Mouse (Mus musculus) liver, postnatal 0 days (tissue): ENCODE results near the gene Edn1. TPM values are rescaled to one million over a fixed set of nuclear protein-coding genes. Genes with fewer than 3 reads are reported as not detected.

ENCODE experiments used
- ATAC-seq: fragments of 200-750 bp; cut with Nextera tagmentation; 2 replicates; pipeline ENCODE4 v1.8.0; 2017; ENCODE audit warnings: mild to moderate bottlenecking, moderate library complexity
- DNase-seq: peaks from one replicate; pipeline ENCODE4 v3.0.0-alpha.2; 2016
- H3K27ac ChIP-seq: fragments of 300-500 bp; sonication (generic); 2 replicates; pipeline ENCODE4 v1.5.1; 2014; ENCODE audit warnings: antibody characterized with exemption, moderate library complexity, mild to moderate bottlenecking, low read depth
- H3K27me3 ChIP-seq: fragments of 300-500 bp; sonication (generic); 2 replicates; pipeline ENCODE4 v1.6.1; 2014; ENCODE audit warnings: low read length, control low read depth, mixed read lengths; ENCODE audit not compliant: insufficient read depth
- H3K36me3 ChIP-seq: fragments of 300-500 bp; sonication (generic); replicated peaks from 2 replicates; pipeline ENCODE4 v1.6.1; 2014; ENCODE audit warnings: mild to moderate bottlenecking, control low read depth, low read length, moderate library complexity, mixed read lengths; ENCODE audit not compliant: insufficient read depth
- H3K4me1 ChIP-seq: fragments of 300-500 bp; sonication (generic); 2 replicates; pipeline ENCODE4 v1.6.1; 2014; ENCODE audit warnings: antibody characterized with exemption, mild to moderate bottlenecking, control low read depth; ENCODE audit not compliant: insufficient read depth
- H3K4me2 ChIP-seq: fragments of 300-500 bp; sonication (generic); 2 replicates; pipeline ENCODE4 v1.6.1; 2014; ENCODE audit warnings: low read depth, mild to moderate bottlenecking, low read length, moderate library complexity, mixed read lengths
- H3K4me3 ChIP-seq: fragments of 300-500 bp; sonication (generic); 2 replicates; pipeline ENCODE4 v1.5.1; 2014; ENCODE audit warnings: low read depth, low read length
- H3K9ac ChIP-seq: fragments of 300-500 bp; sonication (generic); replicated peaks from 2 replicates; pipeline ENCODE4 v1.6.1; 2014; ENCODE audit warnings: mild to moderate bottlenecking, moderate library complexity
- H3K9me3 ChIP-seq: fragments of 300-500 bp; sonication (generic); 2 replicates; pipeline ENCODE4 v1.6.1; 2016; ENCODE audit warnings: mild to moderate bottlenecking, control low read depth, low read length, mixed read lengths
- CTCF ChIP-seq: sonication (generic); IDR thresholded peaks from 2 replicates; pipeline ENCODE4 v1.5.1; 2016; ENCODE audit warnings: antibody characterized with exemption, low read depth
- EP300 ChIP-seq: IDR thresholded peaks from 2 replicates; pipeline ENCODE4 v1.6.1; 2016; ENCODE audit warnings: antibody characterized with exemption, low read depth, mild to moderate bottlenecking
- WGBS: fragments of 180-500 bp; shearing (Covaris S2); extraction: QIAGEN DNeasy Blood & Tissue Kit; methylation state at CpG from one replicate; pipeline ENCODE4 v1.1.7; 2014; ENCODE audit not compliant: insufficient replicate concordance; 5-methylcytosine and 5-hydroxymethylcytosine counted together
- polyA plus RNA-seq: library from polyadenylated mRNA; unstranded; fragments of >200 nt; fragmentation: Nextera tagmentation; extraction: Ambion mirVana; gene quantifications from 2 replicates; pipeline ENCODE4 v1.2.1, GENCODE M21; 2015

The Edn1 gene
- polyA plus RNA-seq, 1 experiment from 2014 or later: 0.66 TPM

DNA sequence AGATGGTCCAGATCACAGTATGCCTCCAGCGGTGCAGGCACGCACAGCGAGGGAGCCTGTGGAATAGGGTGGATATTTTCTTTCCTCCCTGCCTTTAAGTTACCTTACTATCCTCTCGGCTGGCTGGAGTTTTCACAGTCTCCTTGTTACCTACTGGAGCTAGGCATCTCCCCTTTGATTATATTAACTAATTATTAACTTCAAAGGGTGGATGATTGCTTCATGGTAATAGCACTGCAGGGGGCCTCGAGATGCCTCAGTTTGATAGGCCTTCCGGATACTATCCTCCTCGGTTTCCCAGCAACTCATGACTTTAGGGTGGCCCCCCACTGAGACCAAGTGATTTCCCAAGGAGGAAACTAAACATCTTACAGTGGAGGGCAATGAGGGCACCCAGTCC, 45.1 kb downstream of the Edn1 start:
- ATAC-seq (no peak), DNase-seq (no peak)
- Histone ChIP-seq H3K27ac (no peak overlapping the region), H3K4me3 (no peak overlapping the region), H3K4me2 (no peak overlapping the region), H3K4me1 (no peaks in the 10 kb centered on the region), H3K36me3 (no peaks in the 10 kb centered on the region), H3K9me3 (no peaks in the 10 kb centered on the region), H3K9ac (no peak overlapping the region), H3K27me3 (no peaks in the 10 kb centered on the region)
- 53% methylated on average over 7 of the region's 7 CpGs for WGBS
- TF ChIP-seq CTCF: no peak
- TF ChIP-seq EP300: no peak

DNA sequence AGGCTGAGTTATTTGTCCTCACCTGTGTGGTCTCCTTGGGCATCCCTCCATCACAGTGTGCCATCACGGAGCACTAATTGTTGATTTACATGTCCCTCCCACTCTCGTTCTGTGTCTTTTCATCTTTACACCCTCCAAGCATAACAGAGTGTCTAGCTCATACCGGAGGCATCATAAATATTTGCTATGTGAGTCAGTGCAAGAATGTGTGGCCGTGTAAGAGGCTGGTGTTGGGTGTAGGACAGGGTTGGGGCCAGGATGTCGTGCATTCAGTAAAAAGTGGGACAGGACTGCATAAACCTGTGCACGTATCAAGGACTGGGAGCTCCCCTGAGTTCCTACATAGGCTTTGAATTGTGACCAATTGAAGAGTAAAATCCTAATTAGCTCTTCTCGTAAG, 50.4 kb downstream of the Edn1 start:
- 66% methylated on average over 7 of the region's 7 CpGs for WGBS
- no peaks in the 10 kb centered on the region for H3K27me3 ChIP-seq
- H3K9me3 ChIP-seq: no peaks in the 10 kb centered on the region
- H3K27ac ChIP-seq: no peak overlapping the region
- no peak overlapping the region for H3K4me3 ChIP-seq
- no peak overlapping the region for H3K9ac ChIP-seq
- TF ChIP-seq CTCF: no peak
- no peak for TF ChIP-seq EP300
- no peaks in the 10 kb centered on the region for H3K36me3 ChIP-seq
- DNase-seq: no peak
- H3K4me1 ChIP-seq: no peaks in the 10 kb centered on the region
- H3K4me2 ChIP-seq: no peak overlapping the region
- no peak for ATAC-seq

Other genes with a start within 250 kb of the Edn1 start
- gene Hivep1, start 249.5 kb upstream of the Edn1 start, polyA plus RNA-seq: 3.1 and 4.5 TPM in 2 replicates